Mouse (Mus musculus) T-cell, adult 2 months (primary cell): ENCODE data around the gene AY761185.
"Not testable (repeated sequence)": the region's sequence is repeated elsewhere in the genome, so short reads cannot be mapped to it uniquely, and the experiment has no call there.

ENCODE experiments used
- DNase-seq: peaks from one replicate; pipeline ENCODE4 v3.0.0; 2022; ENCODE audit warnings: low spot score

The AY761185 gene

GRCm38 (mm10) chr8:20944610-20945009, at the start of gene AY761185:
TSS of gene AY761185 (minus strand) at chr8:20944710.
- no peak for DNase-seq

GRCm38 (mm10) chr8:20994042-20994441, 49.5 kb upstream of the AY761185 start:
- not testable (repeated sequence) for DNase-seq

GRCm38 (mm10) chr8:20979846-20980245, 35.3 kb upstream of the AY761185 start:
- DNase-seq = no peak

- DNase-seq = no peak
Measured at GRCm38 (mm10) chr8:20964531-20964930, 20.0 kb upstream of the AY761185 start.

GRCm38 (mm10) chr8:20921971-20922370, 22.5 kb downstream of the AY761185 start, which contains the start of gene Gm6040:
TSS of gene Gm6040 (minus strand) at chr8:20922071.
- no peak for DNase-seq

GRCm38 (mm10) chr8:20912288-20912687, 32.2 kb downstream of the AY761185 start:
- DNase-seq = no peak

GRCm38 (mm10) chr8:20908256-20908655, 36.3 kb downstream of the AY761185 start:
- DNase-seq = no peak

- no peak for DNase-seq
Measured at GRCm38 (mm10) chr8:20907119-20907518, 37.4 kb downstream of the AY761185 start.

- no peak for DNase-seq
Measured at GRCm38 (mm10) chr8:20902527-20902926, 42.0 kb downstream of the AY761185 start, which contains the start of gene Gm15056. TSS of gene Gm15056 (minus strand) at chr8:20902627.
